Mouse (Mus musculus) A20 (cell line): ENCODE results near the gene Ankrd52.
A peak's percentile ranks its signal among the peaks of the same experiment; 100 is the strongest.

ENCODE experiments used
- DNase-seq: peaks from one replicate; pipeline ENCODE4 v3.0.0-alpha.2; 2011; ENCODE audit warnings: low read depth, low spot score

The Ankrd52 gene

DNA sequence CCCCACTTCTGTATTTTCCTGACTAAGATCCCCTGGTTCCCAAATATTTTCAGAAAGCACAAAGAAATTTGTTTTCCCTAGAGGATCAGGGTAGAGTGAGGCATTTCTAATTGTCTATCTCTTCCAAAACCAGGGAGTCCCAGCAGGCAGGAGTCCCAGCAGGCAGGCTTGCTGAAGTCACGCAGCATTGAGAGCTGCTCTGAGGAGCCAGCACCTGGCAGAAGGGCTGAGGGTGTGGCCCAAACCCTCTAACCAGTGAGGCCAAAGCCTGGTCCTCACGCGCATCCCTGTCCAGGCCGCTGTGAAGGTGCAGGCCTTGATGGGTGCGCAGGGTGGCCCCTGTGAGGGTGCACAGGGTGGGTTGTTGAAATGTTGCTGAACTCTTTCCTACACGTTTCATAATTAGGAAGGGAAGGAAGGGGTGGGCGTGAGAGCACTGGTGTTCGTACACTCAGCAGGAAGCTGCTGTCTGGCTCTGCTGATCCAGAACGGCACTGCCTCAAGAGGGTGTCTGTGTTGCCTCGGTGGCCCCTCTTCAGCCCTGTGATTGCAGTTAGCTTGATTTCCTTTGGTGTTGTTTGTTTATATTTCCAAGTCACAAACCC is 61.9 kb downstream of the Ankrd52 start:
- peak; percentile 89 for DNase-seq

DNA sequence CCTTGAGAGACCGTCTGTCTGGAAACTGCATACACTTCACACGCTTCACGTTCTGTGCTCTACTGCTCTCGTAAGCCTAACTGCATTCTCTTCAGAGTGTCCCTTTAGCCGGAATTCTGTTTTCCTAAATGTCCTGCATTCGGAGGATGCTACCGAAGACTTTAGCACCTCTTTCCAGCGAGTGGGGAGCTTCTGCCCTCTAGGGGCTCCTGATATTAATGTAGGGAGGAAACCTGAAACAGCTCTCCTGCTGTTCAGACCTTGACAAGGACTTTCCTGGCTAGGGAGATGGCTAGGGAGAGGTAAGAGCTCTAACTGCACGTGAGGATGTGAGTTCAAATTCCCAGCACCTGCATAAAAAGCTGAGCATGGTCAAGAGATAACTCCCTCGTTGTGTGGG is 63.5 kb downstream of the Ankrd52 start:
- peak; percentile 48 for DNase-seq

DNA sequence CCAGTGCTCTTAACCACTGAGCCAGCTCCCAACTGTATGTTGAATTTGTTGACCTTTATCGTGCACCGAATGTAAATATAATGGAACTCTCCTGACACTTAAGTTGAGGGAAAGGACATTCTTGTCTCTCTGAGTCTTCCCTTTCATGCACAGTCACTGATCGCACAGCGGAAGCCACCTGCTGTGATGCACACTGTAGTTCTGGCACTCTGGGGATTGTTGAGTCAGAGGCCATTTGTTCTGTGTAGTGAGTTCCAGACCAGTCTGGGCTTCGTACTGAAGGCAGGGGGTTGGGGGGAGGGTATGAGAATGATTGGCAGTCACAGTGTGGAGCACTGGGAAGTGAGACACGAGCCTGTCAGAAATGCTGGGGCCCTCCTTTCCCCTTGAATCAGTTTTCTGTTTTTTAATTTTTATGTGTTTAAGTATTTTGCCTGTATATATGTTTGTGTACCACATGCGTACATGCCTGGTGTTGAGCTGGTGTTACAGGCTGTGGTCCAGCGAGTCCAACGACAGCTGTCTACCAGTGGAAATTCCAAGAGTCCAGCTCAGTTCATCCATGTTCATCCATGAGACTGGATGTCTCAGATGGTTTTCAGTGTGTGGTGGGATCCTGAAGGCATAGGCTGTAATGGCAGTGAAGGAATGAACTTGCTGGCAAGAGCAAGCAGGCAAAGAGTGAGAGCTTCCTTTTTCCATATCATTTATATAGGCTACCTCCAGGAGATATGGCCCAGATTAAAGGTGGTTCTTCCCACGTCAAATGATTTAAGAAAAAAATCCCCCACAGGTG is 64.6 kb downstream of the Ankrd52 start:
- DNase-seq, result peak; percentile 48

DNA sequence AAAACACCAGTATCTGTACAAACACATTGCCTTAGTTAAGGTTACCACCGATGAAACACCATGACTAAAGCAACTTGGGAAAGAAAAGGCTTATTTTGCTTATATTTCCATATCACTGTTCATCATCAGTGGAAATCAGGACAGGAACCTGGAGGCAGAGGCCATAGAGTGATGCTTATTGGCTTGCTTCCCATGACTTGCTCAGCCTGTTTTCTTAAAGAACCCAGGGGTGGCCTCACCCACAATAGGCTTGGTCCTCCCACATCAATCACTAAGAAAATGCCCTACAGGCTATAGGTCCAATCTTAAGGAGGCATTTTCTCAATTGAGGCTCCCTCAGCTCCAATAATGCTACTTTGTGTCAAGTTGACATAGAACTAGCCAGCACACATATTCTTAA is 65.8 kb downstream of the Ankrd52 start:
- DNase-seq, result no peak

DNA sequence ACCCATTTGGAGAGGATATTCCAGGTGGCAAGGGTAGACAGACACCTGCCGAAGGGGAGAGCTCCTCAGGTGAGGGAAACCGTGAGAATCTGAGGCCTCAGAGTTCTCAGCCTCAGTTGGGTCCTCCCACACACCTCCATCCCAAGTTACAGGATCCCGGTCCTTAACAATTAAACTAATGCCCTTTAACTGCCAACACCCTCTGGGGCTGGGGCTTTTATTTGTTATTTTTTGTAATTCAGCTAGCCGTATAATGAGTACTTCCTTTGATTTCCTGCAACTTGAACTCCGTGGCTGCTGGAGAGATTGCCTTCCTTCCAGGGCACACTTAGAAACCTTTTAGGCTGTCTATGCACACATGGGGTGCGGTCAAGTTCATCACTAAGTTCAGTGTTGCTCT is 67.4 kb downstream of the Ankrd52 start:
- no peak for DNase-seq

DNA sequence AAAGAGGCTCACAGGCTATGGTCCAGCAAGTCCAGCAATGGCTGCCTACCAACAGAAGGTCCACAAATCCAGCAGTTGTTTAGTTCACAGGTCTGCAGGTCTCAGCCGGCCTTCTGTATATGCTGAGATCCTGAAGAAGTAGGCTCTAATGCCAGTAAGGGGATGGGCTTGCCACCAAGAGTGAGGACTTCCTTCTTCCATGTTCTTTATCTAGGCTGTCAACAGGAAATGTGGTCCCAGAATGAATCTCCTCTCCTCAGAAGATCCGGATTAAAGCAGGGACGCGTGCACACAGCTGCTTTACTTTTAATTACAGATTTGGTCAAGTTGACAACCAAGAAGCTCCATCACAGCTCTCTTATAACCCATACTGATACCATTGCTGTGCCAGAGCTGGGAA is 68.5 kb downstream of the Ankrd52 start:
- no peak for DNase-seq

DNA sequence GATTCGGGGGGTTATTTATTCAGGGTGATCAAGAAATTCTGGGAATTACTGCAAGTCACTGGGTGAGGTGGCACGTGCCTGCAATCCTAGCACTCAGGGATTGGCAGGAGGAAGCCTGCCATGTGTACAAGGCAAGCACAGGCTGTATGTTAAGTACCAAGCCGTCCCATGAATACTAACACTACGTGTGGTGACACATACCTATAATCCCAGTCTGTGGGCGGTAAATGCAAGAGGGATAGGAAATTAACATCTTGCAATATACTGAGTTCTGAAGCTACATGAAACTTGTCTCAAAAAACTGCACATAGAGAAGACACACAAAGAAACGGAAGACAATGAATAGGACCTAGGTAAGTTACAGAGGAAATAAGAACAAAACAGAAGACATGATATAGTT is 74.1 kb downstream of the Ankrd52 start:
- DNase-seq, result no peak

DNA sequence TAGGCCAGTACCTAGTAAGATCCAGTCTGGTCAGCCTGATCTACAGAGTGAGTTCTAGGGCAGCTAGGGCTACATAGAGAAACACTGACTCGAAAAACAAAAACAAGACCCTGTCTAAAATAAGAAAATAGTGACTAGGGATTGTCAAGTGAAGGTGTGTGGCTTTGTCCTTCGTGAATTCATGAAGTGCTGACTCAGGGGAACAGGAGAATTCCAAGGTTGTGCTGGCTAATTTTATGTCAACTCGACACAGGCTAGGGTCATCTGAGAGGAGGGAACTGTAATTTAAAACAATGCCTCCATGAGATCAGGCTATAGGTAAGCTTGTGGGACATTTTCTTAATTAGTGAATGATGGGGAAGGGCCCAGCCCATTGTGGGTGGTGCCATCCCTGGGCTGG is 77.6 kb downstream of the Ankrd52 start:
- DNase-seq, result no peak

DNA sequence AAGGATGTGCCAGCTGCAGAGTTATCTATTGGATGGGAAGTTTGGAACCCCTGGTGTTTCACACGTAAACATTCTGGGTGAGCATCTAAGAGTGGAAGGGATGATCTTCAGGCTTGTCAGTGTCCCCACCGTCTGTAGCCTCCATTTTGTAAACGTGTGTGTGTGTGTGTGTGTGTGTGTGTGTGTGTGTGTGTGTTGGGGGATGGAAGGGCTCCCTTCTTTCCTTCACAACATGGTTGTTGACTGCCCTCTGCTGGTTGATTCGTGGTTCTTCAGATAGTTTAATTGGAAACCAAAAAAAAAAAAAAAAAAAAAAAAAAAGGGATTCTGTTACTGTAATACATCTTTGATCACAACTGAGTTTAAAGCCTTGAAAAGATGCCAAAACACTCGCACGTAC is 78.4 kb downstream of the Ankrd52 start:
- peak; percentile 84 for DNase-seq

DNA sequence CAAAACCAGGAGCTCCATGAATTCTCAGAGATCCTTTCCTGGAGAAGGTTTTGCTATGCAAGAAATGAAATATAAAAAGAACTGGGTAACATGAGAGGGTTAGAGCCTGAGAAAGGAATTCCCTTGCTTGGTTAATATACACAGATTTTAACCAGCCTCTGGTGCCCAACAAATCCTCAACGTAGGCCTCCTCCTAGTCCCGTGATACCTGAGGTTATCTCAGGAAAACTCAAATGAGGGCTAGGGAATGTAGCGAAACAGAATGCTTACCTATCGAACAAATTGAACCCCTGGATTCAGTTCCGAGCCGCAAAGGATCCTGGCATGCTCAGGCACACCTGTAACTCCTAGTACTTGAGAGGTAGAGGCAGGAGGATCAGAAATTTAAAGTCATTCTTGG is 80.8 kb downstream of the Ankrd52 start:
- no peak for DNase-seq
